Mouse (Mus musculus): Measurements from ENCODE around the gene Etv2. TPM values are rescaled to one million over a fixed set of nuclear protein-coding genes. Genes with fewer than 3 reads are reported as not detected.
A peak's percentile ranks its signal among the peaks of the same experiment; 100 is the strongest.

Gene Etv2
- polyA plus RNA-seq, 1 experiment = not detected

DNA sequence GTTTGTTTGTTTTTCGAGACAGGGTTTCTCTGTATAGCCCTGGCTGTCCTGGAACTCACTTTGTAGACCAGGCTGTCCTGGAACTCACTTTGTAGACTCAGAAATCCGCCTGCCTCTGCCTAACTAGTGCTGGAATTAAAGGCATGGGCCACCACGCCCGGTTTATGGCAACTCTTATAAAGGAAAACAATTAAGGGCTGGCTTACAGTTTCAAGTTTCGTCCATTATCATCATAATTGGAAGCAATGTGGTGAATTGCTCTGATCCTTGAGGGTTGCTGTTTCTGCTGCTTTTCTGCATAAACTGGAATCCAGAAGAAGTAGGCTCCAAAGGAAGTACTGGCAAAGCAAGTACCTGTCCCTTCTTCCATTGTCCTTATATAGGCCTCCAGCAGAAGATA is 9.0 kb downstream of the Etv2 start:
- Histone ChIP-seq H3K4me1 (ENCODE audit: control insufficient read depth, insufficient read depth, insufficient read length, low read length) (no peaks in the 10 kb centered on the region; the same call in 1 of the 2 replicates), H3K27ac (replicated peaks; ENCODE audit: low read depth, low read length) (no peak overlapping the region), H3K4me3 (ENCODE audit: insufficient read depth, low read depth, low read length) (no peak overlapping the region)

DNA sequence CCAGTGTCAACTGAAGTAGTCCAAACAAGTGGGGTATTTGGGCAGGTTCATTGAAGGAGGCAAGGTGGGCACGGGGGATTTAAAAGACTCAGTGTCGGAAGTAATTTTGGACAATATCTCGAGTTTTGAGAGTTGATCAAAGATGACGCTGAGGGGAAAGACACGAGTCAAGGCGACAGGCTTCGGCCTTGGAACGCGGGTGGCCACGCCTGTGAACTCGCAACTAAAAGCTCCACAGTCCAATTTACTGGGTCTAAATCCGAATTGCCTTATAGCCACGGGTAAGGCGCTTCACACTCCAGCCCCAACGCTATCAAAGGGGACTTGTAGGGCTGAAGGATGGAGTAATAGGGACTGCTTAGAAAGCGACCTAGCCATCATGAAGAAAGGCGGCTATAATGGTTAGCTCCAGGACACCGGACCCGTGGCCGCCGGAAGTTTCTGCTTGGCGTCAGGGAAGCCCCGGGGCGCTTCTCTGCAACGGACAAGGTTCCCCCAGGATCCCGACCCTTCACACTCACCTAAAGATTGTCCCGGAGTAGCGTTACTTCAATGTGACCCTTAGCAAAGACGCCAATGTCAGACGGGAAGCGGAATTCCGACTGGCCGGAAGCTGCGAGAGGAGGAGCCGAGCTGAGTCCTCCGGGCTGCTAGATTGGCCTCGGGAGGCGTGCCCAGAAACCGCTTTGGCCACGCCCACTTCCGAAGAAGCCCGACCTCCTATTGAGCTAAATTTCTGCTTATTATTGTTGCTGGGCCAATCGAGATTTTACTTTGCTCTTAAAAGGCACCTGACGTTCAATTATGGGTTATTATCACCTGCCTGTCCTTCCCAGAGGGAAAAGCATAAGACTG is 9.9 kb downstream of the Etv2 start, which contains the start of gene Cox6b1:
TSS of gene Cox6b1 (minus strand) at position 622 of the 855 bp plus-strand sequence.
- H3K4me1 ChIP-seq (ENCODE audit: control insufficient read depth, insufficient read depth, insufficient read length, low read length) = no peaks in the 10 kb centered on the region; the same call in 1 of the 2 replicates
- peak within 1 kb of the TSS; percentile 96 for H3K27ac ChIP-seq (replicated peaks; ENCODE audit: low read depth, low read length)
- H3K4me3 ChIP-seq (ENCODE audit: insufficient read depth, low read depth, low read length) = peak within 1 kb of the TSS; percentile 92

DNA sequence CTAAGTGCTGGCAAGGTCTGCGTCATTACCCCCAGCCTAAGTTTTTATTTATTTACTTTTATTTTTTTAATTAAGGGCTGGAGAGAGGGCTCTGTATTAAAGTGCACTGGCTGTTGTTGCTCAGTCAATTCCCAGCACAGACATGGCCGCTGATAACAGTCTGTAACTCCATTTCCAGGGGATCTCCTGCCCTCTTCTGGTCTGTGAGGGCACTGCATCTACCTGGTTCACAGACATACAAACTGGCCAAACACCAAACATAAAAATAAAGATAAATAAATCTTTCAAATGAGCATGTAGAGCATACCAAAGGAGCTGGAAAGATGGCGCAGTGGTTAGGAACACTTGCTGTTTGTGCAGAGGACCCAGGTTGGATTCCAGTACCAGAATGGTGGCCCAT is 16.4 kb downstream of the Etv2 start:
- Histone ChIP-seq H3K27ac (replicated peaks; ENCODE audit: low read depth, low read length) (no peak overlapping the region), H3K4me1 (ENCODE audit: control insufficient read depth, insufficient read depth, insufficient read length, low read length) (no peaks in the 10 kb centered on the region; the same call in 1 of the 2 replicates), H3K4me3 (ENCODE audit: insufficient read depth, low read depth, low read length) (no peak overlapping the region)

DNA sequence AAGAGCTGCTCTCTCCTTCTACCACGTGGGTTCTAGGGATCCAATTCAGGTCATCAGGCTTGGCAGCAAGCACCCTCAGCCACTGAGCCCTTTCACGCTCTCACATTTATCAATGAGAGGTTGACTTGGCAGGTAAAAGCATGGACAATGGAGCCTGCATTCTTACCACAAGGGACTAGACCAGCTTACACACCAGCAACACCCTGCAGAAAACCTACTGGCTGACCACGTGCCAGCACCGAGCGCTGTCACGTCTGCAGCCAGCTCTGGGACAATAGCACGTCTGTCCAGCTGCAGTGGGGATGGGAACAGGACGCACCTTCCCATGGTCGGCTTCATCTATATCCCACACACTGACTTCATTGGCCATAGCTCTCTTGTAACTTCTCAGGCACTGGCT is 17.0 kb downstream of the Etv2 start:
- Histone ChIP-seq H3K27ac (replicated peaks; ENCODE audit: low read depth, low read length) (no peak overlapping the region), H3K4me3 (ENCODE audit: insufficient read depth, low read depth, low read length) (no peak overlapping the region), H3K4me1 (ENCODE audit: control insufficient read depth, insufficient read depth, insufficient read length, low read length) (no peaks in the 10 kb centered on the region; the same call in 1 of the 2 replicates)

DNA sequence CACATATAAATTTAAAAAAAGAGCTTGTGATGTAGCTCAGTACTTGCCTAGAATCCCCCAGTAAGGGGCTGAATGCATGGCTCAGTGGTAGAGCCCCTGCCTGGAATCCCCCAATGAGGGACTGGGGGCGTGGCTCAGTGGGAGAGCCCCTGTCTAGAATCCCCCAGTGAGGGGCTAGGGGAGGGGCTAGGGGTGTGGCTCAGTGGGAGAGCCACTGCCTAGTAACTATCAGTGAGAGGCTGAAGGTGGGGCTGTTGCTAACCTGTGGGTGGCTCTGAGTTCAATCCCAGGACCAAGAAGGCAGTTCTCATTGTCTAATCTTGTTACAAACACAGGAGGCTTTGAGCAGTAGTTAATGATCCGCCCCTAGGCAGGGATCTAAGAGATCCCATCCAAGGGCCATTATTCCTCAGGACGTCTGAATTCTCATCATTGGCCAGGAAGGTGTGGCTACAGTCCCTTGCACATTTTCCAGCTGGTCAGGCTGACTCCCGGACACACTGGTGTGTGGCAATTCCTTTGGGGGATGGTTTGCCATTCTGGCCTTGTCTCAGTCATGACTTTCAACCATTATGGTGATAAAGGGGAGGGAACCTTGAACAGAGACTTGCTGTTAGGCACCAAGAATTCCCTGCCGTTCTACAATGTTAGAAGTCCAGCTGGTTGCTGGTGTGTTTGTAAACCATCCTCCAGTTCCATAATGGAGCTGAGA is 20.4 kb downstream of the Etv2 start:
- H3K4me1 ChIP-seq (ENCODE audit: control insufficient read depth, insufficient read depth, insufficient read length, low read length) = no peaks in the 10 kb centered on the region
- no peak overlapping the region for H3K27ac ChIP-seq (replicated peaks; ENCODE audit: low read depth, low read length)
- H3K4me3 ChIP-seq (ENCODE audit: insufficient read depth, low read depth, low read length) = no peak overlapping the region

DNA sequence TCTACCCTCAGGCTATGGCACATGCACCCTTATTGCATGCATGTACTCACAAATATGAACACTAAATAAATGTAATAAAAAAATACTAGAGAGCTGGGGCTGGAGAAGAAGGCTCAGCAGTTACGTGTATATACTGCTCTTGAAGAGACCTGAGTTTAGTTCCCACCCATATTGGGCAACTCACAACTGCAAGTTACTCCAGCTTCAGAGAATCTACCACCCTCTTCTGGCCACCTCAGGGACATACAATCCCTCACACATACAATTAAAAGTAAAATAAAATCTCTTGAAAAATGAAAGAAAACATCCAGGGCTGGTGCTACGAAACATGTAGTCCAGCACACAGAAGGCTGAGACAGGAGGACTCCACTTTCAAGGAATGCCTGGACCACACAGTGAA is 21.2 kb downstream of the Etv2 start:
- no peaks in the 10 kb centered on the region for H3K4me1 ChIP-seq (ENCODE audit: control insufficient read depth, insufficient read depth, insufficient read length, low read length)
- no peak overlapping the region for H3K27ac ChIP-seq (replicated peaks; ENCODE audit: low read depth, low read length)

DNA sequence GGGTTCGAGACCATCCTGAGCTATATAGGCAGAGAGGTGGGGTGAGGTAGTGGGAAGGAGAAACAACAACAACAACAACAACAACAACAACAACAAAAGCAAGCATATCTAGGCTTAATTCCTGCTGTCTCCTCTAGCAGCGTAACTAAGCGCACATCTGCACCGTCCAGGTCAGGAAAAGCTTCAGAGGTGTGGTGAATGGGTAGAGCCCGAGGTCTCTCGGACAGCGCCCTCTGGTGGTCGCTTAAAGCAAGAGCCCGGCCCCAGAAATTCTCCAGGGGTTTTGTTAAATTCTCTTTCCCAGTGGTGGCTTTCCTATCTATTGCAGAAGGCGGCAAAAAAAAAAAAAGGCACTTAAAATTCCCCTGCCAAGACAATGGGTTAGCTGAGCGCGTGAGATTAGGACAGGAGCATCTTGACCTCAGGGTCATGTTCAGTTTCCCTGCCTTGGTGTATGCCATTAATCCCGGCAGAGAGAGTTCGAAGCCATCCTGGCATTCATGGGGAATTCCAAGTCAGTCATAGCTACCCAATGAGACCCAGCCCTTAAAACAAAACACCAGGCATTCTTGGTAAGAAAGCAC is 22.0 kb downstream of the Etv2 start:
- no peaks in the 10 kb centered on the region for H3K4me1 ChIP-seq (ENCODE audit: control insufficient read depth, insufficient read depth, insufficient read length, low read length)
- H3K27ac ChIP-seq (replicated peaks; ENCODE audit: low read depth, low read length) = no peak overlapping the region
- no peak overlapping the region for H3K4me3 ChIP-seq (ENCODE audit: insufficient read depth, low read depth, low read length)

More for the DNA sequence above, 21.2 kb downstream of the Etv2 start:
- H3K4me3 ChIP-seq (ENCODE audit: insufficient read depth, low read depth, low read length) = no peak overlapping the region

DNA sequence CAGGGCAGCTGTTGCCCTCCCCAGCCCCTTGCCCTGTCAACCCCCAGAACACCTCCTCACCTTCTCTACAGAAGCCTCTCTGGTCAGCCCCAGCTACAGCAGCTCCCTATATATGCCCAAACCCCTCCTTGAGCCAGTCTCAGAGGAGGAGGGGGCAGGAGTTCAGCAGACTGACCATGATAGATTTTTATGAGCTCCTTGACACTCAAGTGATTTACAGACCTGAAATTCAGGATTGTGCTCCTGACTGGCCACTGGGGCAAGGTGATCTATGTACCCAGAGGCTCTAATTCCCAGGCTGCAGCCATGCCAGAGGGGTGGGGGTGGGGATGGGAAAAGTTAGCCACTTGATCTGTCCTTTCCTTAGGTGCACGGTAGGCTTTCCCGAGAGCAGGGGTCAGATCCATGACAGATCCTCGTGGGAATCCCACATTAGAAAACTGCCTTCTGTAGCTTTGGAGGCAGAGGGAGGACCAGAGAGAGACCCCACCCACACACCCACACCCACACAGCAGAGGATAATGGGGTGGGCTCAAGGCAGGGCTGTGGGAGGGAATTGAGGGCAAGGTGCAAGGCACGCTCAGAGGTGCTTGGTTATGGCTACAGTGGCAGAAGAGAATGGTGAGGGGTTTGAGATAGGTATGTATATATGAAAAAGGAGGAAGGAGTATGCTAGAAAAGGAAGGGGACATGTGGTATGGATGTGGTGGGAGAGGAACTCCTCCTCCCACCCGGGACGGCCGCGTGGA is 22.8 kb downstream of the Etv2 start, which contains the start of gene Upk1a:
TSS of gene Upk1a (minus strand) at position 194 of the 749 bp plus-strand sequence.
- no peak within 1 kb of the TSS for H3K4me3 ChIP-seq (ENCODE audit: insufficient read depth, low read depth, low read length)
- H3K27ac ChIP-seq (replicated peaks; ENCODE audit: low read depth, low read length) = no peak within 1 kb of the TSS
- no peaks in the 10 kb centered on the region for H3K4me1 ChIP-seq (ENCODE audit: control insufficient read depth, insufficient read depth, insufficient read length, low read length)

DNA sequence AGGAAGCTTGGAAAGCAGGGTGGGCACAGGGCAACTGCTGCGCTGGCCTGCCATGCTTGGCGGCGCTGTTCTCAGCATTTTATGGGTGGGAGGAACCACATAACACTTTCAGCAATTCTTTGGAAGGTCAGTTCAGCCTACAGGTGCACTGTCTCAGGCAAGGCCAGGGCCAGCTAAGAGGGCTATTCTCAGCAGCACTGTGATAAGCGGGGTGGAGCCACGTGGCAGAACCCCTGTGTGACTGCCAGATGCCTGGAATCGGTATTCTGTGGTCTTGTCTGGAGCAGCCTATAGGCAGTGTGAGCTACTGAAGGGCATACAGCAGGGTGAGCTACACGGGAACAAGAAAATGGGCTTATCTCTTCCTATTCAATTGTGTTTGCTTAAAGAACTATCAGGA is 25.6 kb downstream of the Etv2 start:
- no peak overlapping the region for H3K4me3 ChIP-seq (ENCODE audit: insufficient read depth, low read depth, low read length)
- no peak overlapping the region for H3K27ac ChIP-seq (replicated peaks; ENCODE audit: low read depth, low read length)
- H3K4me1 ChIP-seq (ENCODE audit: control insufficient read depth, insufficient read depth, insufficient read length, low read length) = no peaks in the 10 kb centered on the region

DNA sequence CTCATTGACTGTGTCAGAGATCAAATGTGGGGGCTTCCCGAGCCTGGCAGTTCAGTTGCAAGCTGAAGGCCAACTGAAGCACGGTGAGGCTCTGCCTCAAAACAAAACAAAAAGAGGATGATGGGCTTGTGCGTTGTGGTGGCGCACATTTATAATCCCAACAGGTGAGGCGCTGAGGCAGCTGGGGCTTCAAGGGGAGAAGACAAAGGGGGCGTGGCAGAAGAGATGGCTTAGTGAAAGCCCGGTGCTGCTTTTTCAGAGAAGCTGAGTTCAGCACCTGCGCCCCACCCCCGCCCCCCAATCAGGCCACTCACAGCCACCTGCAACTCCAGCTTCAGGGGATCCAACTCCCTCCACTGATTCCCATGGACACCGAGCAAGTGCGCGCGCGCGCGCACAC is 27.2 kb downstream of the Etv2 start:
- Histone ChIP-seq H3K4me3 (ENCODE audit: insufficient read depth, low read depth, low read length) (no peak overlapping the region), H3K4me1 (ENCODE audit: control insufficient read depth, insufficient read depth, insufficient read length, low read length) (no peaks in the 10 kb centered on the region), H3K27ac (replicated peaks; ENCODE audit: low read depth, low read length) (no peak overlapping the region)

DNA sequence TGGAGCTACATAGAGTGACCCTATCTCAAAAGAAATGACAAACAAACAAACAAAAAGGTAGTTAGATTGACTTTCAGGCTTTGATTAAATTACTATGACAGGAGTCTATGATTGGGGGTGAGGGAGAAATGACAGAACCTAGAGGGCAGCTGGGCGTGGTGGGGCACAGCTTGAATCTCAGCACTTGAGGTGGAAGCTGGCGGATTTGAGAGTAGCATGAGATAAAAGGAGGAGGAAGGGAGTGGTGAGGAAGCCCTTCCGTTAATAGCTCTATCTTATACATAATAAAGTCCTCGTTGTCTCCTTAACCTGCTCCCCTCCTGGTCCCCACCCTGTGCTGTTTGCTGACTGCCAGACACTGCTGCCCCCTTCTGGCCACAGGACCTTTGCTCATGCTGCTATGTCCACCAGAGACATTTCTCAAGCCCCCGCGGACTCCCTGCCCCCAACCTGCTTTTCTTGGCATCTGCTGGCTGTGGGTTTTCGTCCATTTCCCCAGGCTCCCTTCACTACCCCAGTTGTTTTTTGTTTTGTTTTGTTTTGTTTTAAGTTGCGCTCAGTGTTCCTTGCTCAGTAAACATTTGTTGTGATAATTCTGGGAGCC is 27.8 kb downstream of the Etv2 start:
- Histone ChIP-seq H3K4me1 (ENCODE audit: control insufficient read depth, insufficient read depth, insufficient read length, low read length) (no peaks in the 10 kb centered on the region), H3K4me3 (ENCODE audit: insufficient read depth, low read depth, low read length) (no peak overlapping the region), H3K27ac (replicated peaks; ENCODE audit: low read depth, low read length) (no peak overlapping the region)

DNA sequence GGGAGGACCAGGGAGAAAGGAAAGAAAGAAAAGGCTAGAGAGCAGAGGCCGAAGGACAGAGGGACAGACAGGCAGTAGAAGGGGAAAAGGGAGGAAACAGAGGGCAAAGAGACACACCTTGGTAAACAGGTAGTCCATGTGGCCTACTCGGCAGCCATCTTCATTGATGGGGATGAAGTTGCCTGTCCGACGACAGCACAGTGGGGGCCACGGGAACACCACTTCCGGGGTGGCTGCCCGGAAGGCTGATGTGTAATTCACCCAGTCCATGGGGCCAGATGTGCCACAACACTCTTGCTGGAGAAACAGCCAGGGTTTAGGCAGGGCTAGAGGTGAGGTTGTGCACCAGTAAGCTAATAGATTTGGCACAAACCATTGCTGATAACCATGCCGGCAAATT is 30.7 kb downstream of the Etv2 start:
- Histone ChIP-seq H3K27ac (replicated peaks; ENCODE audit: low read depth, low read length) (no peak overlapping the region), H3K4me1 (ENCODE audit: control insufficient read depth, insufficient read depth, insufficient read length, low read length) (no peaks in the 10 kb centered on the region), H3K4me3 (ENCODE audit: insufficient read depth, low read depth, low read length) (no peak overlapping the region)

DNA sequence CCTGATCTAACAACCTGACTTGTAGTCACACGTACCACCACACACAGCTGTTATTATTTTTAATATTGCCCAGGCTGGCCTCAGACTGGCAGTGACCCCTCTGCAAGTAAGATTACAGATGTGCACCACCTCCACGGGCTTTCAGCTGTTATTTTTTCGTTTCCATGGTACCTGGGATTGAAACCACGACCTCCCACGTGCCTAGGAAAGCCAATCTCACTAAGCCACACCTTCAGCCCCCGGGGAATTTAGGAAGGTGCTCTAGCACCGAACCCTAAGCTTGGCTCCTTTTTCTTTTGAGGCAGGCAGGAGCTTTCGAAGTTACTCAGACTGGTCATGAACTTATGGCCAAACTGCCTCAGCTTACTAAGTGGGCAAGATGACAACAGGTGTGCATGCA is 31.2 kb downstream of the Etv2 start:
- Histone ChIP-seq H3K4me1 (ENCODE audit: control insufficient read depth, insufficient read depth, insufficient read length, low read length) (no peaks in the 10 kb centered on the region), H3K27ac (replicated peaks; ENCODE audit: low read depth, low read length) (no peak overlapping the region), H3K4me3 (ENCODE audit: insufficient read depth, low read depth, low read length) (no peak overlapping the region)

DNA sequence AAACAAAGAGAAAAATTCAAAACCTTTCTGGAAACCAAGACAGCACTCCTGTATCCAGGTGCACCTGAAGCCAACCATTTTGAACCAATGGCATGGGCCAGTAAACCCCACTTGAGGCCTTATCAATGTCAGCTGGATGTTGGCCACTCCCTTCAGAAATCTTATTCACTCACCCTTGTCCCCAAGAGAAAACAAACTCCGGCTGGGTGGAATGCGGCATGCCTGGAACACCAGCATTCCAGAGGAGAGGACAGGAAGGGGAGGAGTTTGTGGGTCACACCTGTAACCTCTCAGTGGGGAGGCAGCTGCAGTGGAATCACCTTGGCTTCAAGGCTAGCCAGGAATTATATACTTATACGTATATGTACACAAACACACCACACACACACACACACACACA is 33.1 kb downstream of the Etv2 start:
- no peak overlapping the region for H3K27ac ChIP-seq (replicated peaks; ENCODE audit: low read depth, low read length)
- H3K4me3 ChIP-seq (ENCODE audit: insufficient read depth, low read depth, low read length) = no peak overlapping the region
- no peaks in the 10 kb centered on the region for H3K4me1 ChIP-seq (ENCODE audit: control insufficient read depth, insufficient read depth, insufficient read length, low read length)
